Mouse (Mus musculus): ENCODE results near the gene Vipr1.
"Not testable (repeated sequence)": the region's sequence is repeated elsewhere in the genome, so short reads cannot be mapped to it uniquely, and the experiment has no call there.

Gene Vipr1

DNA sequence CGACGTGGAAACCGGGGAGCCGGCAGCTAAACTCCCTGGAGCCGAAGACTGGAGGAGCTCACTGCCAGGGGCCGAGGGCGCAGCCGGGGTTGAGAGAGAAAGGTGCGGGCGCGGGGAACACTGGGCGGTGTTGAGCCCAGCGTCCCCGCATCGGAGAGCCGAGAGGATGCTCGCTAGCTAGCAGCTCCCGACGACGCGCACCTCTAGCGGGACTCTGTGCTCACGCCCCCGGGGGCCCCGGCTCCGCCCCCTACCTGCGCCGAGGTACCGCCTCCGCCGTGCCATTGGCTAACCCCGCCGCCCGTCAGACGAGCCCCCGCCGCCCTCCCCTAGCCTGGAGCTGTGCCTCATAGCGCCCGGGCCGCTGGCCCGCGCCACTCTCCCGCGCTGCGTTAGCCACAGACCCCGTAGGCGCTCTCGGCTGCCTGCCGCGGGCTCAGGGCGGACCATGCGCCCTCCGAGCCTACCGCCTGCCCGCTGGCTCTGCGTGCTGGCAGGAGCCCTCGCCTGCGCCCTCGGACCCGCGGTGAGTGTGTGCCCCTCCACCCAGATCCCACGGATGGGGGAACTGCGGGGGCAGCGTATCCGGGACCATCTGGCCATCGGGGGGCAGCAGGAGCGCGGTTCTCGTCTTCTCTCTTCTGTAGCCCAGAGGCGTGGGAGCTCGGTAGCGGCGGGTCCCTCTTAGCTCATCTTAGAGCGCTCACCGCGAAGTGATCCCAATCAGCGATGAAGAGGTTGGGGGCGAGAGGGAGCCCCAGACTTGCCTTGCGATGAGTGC, at the start of gene Vipr1:
Vipr1 (plus strand) TSS at position 316 of the 781 bp plus-strand sequence.
- DNase-seq (ENCODE audit: low spot score in 2 of 2): peak; percentile 67 to 80

GRCm38 (mm10) chr9:121592948-121593550, 49.5 kb upstream of the Vipr1 start:
- DNase-seq (ENCODE audit: low spot score in 2 of 2): no peak

- DNase-seq (ENCODE audit: low spot score in 2 of 2): not testable (repeated sequence)
Measured at GRCm38 (mm10) chr9:121593768-121594167, 48.7 kb upstream of the Vipr1 start.

DNA sequence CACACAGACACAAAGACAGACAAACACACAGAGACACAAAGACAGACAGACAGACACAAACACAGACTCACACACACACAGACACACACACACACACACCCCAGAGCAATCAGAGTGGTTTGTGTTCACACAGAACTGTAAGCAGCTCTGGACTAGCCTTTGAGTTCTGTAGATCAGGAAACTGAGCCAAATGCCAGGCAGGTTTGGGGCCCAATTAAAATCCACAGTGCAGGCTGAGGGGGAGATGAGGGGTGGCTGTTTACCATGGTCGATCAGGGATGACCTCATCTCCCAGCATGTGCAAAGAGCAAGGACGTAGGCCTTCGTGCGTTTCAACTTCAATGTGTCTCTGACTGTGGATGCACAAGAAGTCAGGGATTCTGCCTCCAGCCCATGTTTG, 47.7 kb upstream of the Vipr1 start:
- no peak for DNase-seq (ENCODE audit: low spot score in 2 of 2)

DNA sequence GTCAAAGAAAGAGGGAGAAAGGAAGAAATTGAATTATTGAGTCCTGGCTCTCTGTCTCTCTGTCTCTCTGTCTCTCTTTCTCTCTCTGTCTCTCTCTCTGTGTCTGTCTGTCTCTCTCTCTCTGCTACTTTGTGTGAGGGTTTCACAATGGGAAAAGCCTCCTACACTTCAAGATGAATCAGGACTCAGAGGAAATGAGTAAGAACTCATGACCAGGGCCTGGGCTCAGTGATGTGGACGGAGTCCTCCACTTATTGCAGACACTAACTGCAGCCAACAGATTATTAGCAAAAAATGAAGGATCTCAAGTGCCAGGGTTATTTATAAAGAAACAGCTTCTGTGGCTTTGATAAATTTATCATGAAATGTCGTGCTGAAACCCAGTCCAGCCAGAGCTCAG, 44.4 kb upstream of the Vipr1 start:
- DNase-seq (ENCODE audit: low spot score in 2 of 2): no peak

DNA sequence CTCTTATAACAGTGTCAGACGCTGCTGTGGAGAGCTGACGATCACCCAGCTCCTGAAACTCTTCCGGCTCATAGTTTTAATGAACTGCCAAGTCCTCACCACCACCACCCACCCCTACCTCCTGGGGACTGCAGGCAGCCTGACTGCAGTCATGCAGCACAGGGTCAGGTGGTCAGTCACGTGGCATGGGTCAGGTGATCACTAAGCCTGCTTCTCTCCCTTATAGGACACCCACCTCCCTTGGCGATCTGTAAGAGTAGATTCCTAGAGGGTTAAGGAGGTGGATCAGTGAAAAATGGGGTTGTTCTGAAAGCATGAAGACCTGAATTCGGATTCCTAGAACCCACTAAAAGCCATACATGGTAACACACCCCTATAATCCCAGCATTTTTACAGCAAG, 43.0 kb upstream of the Vipr1 start:
- DNase-seq (ENCODE audit: low spot score in 2 of 2): no peak

DNA sequence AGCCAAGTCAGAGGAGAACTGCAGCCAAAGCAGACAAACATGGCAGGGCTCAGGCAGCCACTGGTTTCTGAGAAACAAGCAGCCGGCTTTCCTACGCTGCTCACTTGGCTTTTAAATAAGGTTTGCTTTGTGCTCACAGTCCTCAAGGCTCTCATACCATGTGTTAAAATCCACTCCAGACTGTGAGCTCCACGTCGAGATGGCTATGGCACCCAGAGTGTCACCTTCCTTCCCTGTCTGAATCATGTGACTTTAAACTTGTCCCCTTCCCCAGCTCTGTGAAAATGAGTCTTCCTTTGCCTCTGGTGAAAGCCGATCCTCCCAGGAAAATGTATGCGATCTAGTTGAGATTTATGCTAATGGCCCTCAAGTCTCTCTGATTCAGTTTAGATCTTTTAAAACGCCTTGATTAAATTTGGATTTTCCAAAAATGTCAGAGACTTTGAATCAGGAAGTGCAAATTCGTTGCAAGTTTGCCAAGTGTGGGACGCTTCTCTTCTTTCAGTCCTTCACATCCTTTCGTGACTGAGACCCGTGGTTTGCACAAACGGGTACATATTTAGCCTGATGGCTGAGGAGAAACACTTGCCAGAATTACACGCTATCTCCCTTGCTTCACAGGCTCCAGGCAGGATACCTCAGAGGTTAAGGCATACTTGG, 42.2 kb upstream of the Vipr1 start:
- no peak for DNase-seq (ENCODE audit: low spot score in 2 of 2)

DNA sequence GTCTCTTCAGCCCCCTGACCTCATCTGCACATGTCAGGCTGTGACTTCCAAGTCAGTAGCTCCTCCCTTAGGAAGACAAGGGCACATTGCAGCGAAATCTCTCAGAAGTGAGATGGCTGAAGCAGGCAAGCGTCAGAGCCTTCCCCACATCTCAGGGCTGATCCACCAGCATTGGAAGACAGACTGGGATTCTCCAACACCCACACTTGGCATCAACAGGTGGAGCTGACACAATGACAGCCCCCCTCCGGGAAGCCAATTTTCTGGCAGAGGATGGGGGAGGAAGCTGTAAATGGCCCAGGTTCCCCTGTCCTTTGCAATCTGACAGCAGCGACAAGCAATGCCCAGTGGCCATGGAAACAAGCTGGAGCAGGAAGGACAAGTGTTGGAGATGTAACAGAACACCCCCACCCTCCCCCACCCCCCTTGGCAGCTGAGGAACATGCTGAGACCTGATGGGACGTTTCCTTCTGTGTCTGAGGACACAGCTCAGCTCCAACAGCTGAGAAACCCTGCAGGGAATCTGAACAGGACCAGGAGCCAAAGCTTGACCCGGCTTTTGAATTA, 41.6 kb upstream of the Vipr1 start:
- no peak for DNase-seq (ENCODE audit: low spot score in 2 of 2)

DNA sequence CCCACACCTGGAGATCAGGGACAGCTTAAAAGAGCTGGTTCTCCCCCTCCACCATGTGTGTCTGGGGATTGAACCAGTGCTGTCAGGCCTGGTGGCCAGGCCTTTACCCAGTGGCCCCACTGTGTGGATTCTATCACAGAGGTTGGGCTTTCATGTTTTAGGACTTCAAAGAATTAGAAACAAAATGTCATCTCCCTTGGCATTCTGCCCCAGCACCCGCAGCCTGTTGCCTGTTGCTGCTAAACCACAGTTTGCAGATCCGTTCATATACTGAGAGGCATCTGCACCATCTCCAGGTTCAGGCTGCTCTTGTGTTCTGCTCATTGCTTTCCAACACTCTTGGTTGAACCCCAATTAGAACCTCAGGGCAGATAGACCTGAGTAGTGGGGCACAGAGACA, 40.1 kb upstream of the Vipr1 start:
- DNase-seq (ENCODE audit: low spot score in 2 of 2): no peak

DNA sequence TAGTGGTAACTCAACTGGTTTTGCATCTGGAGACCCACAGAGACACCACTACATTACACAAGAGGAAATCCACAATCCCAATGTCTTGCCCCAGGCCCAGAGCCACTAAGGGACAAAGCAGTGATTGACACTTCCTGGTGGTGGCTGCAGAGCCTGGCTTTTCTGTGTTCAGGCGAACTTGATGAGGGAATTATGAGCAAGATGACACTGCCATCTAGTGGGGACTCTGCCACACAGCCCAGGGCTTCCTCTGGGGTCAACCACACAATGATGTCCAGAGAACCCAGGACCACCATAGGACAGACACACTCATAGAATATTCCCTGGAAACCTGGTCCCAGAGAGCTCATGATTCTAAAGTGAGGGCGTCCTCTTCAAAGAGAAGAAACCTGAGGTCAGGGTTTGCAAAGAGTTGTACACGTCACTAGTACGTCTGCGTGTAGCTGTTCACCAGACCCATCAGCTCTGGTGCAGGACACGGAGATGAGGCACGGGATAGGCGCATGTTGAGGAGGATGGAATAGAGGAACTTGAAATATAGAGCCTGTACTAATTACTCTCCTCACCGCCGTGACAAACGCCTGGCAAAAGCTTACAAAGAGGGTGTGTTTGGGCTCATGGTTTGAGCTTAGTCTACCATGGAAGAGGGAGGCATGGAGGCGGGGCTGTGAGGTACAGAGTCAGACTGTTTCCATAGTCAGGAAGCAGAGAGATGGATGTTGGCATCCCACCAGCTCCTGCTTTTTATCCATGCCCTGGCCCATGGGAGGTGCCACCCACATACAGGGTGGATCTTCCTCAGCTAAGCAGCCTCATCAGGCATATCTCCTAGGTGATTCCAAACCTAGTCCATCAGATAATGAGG, 36.9 kb upstream of the Vipr1 start:
- DNase-seq (ENCODE audit: low spot score in 2 of 2): peak in 1 of 2 experiments; percentile 40

DNA sequence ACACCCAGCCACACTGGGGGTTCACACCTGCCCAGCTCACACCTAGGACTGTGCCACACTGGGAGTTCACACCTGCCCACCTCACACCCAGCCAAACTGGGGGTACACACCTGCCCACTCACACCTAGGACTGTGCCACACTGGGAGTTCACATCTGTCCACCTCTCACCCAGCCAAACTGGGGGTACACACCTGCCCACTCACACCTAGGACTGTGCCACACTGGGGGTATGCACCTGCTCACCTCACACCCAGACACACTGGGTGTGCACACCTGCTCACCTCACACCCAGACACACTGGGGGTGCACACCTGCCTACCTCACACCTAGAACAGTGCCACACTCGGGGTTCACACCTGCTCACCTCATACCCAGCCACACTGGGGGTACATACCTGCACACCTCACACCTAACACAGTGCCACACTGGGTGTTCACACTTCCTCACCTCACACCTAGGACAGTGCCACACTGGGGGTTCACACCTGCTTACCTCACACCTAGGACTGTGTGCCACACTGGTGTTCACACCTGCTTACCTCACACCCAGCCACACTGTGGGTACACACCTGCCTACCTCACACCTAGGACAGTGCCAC, 35.9 kb upstream of the Vipr1 start:
- no peak for DNase-seq (ENCODE audit: low spot score in 2 of 2)

DNA sequence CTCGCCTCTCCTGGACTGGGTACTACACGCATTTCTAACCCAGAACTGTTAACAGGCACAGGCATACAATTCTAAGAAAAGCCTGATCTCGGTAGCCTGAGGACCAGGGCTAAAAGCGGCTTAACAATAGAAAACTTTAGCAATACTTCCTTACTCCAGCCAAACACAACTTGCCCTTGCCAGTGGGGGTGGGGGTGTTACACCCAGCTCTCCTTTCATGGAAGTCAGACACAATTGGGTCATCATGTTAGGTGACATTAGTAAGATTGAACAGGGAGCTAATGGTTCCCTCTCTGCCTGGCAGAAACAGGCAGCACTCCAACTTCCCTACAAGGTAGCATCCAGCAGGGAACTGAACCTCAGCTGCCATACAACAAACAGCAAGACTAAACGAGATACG, 33.1 kb upstream of the Vipr1 start:
- no peak for DNase-seq (ENCODE audit: low spot score in 2 of 2)

- DNase-seq (ENCODE audit: low spot score in 2 of 2): no peak
Measured at GRCm38 (mm10) chr9:121613192-121613591, 29.3 kb upstream of the Vipr1 start.

DNA sequence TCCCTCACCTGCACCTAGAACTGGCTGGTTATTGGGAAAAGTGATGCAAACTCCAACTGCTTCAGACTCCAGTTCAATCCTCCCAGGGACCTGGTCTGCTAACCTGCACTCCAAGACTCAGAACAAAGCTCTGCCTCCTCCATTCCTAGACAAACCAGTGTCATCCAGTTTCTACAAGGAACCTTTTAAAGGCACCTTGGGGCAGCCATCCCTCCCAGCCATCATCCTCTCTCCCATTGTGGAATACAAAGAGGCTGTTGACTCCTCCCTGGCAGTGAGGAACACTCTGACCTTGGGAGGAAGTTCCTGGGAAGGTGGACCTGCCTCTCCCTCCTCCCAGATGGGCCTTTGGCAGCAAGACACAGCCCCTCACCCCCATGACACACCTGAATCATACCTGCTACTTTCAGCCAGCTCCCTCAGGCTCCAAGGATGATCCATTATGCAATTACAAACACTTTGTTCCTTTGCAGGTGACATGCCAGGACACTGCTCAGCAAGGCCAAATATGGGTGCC, 28.2 kb upstream of the Vipr1 start:
- DNase-seq (ENCODE audit: low spot score in 2 of 2): no peak

- peak in 1 of 2 experiments; percentile 38 for DNase-seq (ENCODE audit: low spot score in 2 of 2)
Measured at GRCm38 (mm10) chr9:121616471-121616870, 26.0 kb upstream of the Vipr1 start.

DNA sequence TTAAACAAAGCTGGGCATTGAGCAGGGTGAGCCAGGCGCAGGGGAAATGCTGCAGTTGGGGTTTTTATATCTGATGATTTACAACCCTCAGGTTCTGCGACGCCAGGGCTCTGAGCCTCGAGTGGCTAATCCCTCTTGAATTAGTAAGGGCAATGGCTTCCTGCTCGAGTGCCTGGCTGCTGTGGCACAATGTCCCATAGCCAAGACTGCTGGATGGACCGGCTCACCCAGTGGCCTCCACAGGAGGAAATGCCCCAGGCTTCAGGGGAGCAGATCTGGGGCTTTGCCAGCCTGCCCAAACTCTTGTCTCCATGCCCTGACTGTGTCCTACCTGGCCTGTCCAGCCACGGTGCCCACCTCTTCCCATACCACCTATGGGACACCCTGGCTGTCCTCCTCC, 23.1 kb upstream of the Vipr1 start:
- DNase-seq (ENCODE audit: low spot score in 2 of 2): no peak

- DNase-seq (ENCODE audit: low spot score in 2 of 2): no peak
Measured at GRCm38 (mm10) chr9:121623235-121623634, 19.3 kb upstream of the Vipr1 start.

DNA sequence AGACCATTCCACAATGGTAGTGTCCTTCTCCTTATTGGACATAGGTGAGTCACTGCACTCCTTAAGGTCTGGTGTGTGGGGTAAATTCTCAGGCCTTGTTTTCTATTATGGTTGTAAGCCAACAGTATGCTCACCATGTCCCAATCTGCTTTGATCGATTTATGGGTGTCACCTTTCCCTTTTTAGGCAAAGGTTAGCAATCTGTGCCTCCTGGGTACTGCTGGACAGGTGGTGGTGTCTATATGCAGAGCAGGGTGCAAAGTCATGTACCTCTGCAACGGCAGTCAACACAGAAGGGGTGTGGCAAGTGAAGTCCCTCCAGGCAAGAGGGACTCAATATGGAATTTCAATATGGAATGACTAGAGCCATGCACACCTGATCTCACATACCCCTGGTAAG, 17.6 kb upstream of the Vipr1 start:
- DNase-seq (ENCODE audit: low spot score in 2 of 2): no peak

- DNase-seq (ENCODE audit: low spot score in 2 of 2): no peak
Measured at GRCm38 (mm10) chr9:121630627-121631026, 11.9 kb upstream of the Vipr1 start.

DNA sequence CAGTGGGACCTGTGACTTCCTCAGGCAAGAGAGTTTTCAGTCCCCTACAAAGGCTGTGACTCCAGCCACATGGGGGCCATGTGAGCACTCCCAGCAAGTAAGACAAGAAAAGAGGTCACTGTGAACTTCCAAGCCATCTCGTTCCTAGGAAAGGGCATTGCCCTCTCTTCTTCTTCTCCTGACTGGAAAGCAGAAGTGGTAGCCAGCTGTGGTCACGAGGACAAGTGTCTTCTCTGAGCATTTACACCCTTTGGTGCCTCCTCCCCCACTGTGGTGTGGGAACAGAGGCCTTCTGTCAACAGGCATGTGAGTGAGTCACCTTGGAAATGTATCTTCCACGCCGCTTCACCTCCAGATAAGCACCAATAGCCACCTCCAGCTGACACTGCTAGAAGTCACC, 10.6 kb upstream of the Vipr1 start:
- no peak for DNase-seq (ENCODE audit: low spot score in 2 of 2)

DNA sequence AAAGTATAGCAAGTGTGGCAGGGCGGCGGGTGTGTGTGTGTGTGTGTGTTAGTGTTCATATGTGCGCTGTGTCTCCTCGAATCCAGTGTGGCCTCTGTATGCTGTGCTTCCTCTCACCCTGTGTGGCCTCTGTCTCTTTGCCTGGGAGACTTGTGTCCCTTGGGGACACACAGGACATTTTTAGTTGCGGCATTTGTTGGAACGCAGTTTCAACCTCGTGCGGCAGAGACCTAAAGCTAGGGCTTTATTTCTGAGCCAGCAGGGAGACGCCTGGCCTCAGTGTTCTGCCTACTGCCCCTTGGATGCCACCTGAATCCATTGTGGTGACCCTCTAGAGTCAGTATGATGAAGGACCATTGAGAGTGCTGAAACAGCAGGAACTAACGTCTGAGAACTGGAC, 9.6 kb upstream of the Vipr1 start:
- no peak for DNase-seq (ENCODE audit: low spot score in 2 of 2)

All from natural killer cell, adult 2 months (primary cell).